Mouse (Mus musculus) MEL (cell line): ENCODE data around the gene Rgl3. TPM values are rescaled to one million over a fixed set of nuclear protein-coding genes. Genes with fewer than 3 reads are reported as not detected.

Source experiments
- DNase-seq: peaks from one replicate; pipeline ENCODE4 v3.0.0; 2011; ENCODE audit warnings: low read depth, low spot score
- H3K27ac ChIP-seq: 2 replicates; pipeline ENCODE4 v1.5.1; 2012; ENCODE audit warnings: low read depth, mild to moderate bottlenecking, control low read depth, low read length, moderate library complexity; ENCODE audit not compliant: control insufficient read depth
- H3K27me3 ChIP-seq, 2 experiments: fragments of 150-350 bp in 1 of 2; sonication (generic) in 1 of 2; 2 replicates each; pipeline ENCODE4 v1.6.1; 2012; ENCODE audit warnings: low read length in 2 of 2, mild to moderate bottlenecking in 2 of 2, improper control_type of control experiment in 1 of 2, moderate library complexity in 1 of 2; ENCODE audit not compliant: insufficient read depth in 2 of 2, control insufficient read depth in 1 of 2
- H3K36me3 ChIP-seq, 2 experiments: 2 replicates each; pipeline ENCODE4 v1.6.1; 2012 to 2014; ENCODE audit warnings: low read length in 2 of 2, improper control_type of control experiment in 1 of 2, inconsistent platforms in 1 of 2, mild to moderate bottlenecking in 1 of 2; ENCODE audit not compliant: insufficient read depth in 2 of 2, control insufficient read depth in 1 of 2
- H3K4me1 ChIP-seq, 2 experiments: fragments of 150-350 bp in 1 of 2; sonication (generic) in 1 of 2; 2 replicates each; pipeline ENCODE4 v1.6.1; 2012; ENCODE audit warnings: low read length in 2 of 2, improper control_type of control experiment in 1 of 2, mild to moderate bottlenecking in 1 of 2; ENCODE audit not compliant: insufficient read depth in 2 of 2, control insufficient read depth in 1 of 2
- H3K4me3 ChIP-seq, 2 experiments: fragments of 150-350 bp in 1 of 2; sonication (generic) in 1 of 2; 2 replicates each; pipeline ENCODE4 v1.5.1; 2012; ENCODE audit warnings: low read depth in 2 of 2, low read length in 2 of 2, mild to moderate bottlenecking in 2 of 2, moderate library complexity in 2 of 2, control low read depth in 1 of 2, improper control_type of control experiment in 1 of 2; ENCODE audit not compliant: control insufficient read depth in 1 of 2, insufficient read depth in 1 of 2
- H3K79me2 ChIP-seq: 2 replicates; pipeline ENCODE4 v1.6.1; 2012; ENCODE audit warnings: mild to moderate bottlenecking, low read length, moderate library complexity; ENCODE audit not compliant: control insufficient read depth, poor library complexity, insufficient read depth
- H3K9ac ChIP-seq: 2 replicates; pipeline ENCODE4 v1.6.1; 2012; ENCODE audit warnings: low read depth, mild to moderate bottlenecking, control low read depth, low read length, moderate library complexity; ENCODE audit not compliant: control insufficient read depth, poor library complexity, severe bottlenecking
- H3K9me3 ChIP-seq: fragments of 150-350 bp; sonication (generic); replicated peaks from 2 replicates; pipeline ENCODE4 v1.6.1; 2012; ENCODE audit warnings: mild to moderate bottlenecking, low read length, improper control_type of control experiment, moderate library complexity; ENCODE audit not compliant: insufficient read depth
- CHD1 ChIP-seq: IDR thresholded peaks from 2 replicates; pipeline ENCODE4 v1.6.1; 2012; ENCODE audit warnings: low read depth, mild to moderate bottlenecking, inconsistent platforms, low read length, improper control_type of control experiment
- E2F4 ChIP-seq: IDR thresholded peaks from 2 replicates; pipeline ENCODE4 v1.6.1; 2011; ENCODE audit warnings: low read depth, low read length, improper control_type of control experiment, borderline replicate concordance
- ETS1 ChIP-seq: IDR thresholded peaks from 2 replicates; pipeline ENCODE4 v1.6.1; 2012; ENCODE audit warnings: low read depth, mild to moderate bottlenecking, inconsistent platforms, low read length, improper control_type of control experiment, moderate library complexity
- GABPA ChIP-seq: IDR thresholded peaks from 2 replicates; pipeline ENCODE4 v1.6.1; 2012; ENCODE audit warnings: low read depth, mild to moderate bottlenecking, inconsistent platforms, low read length, improper control_type of control experiment, moderate library complexity
- GATA1 ChIP-seq: IDR thresholded peaks from 2 replicates; pipeline ENCODE4 v1.6.1; 2011; ENCODE audit warnings: low read depth, low read length, improper control_type of control experiment
- JUND ChIP-seq: IDR thresholded peaks from 2 replicates; pipeline ENCODE4 v1.6.1; 2011; ENCODE audit warnings: low read depth, mild to moderate bottlenecking, improper control_type of control experiment, low read length
- MAX ChIP-seq: IDR thresholded peaks from 2 replicates; pipeline ENCODE4 v1.6.1; 2011; ENCODE audit warnings: low read length, improper control_type of control experiment
- MAZ ChIP-seq: IDR thresholded peaks from 2 replicates; pipeline ENCODE4 v1.6.1; 2012; ENCODE audit warnings: low read depth, mild to moderate bottlenecking, inconsistent platforms, low read length, improper control_type of control experiment
- MEF2A ChIP-seq: IDR thresholded peaks from 2 replicates; pipeline ENCODE4 v1.6.1; 2014; ENCODE audit warnings: low read depth, mild to moderate bottlenecking, inconsistent platforms, low read length, improper control_type of control experiment; ENCODE audit not compliant: poor library complexity, insufficient replicate concordance, severe bottlenecking; ENCODE audit errors: extremely low read depth
- NELFE ChIP-seq: IDR thresholded peaks from 2 replicates; pipeline ENCODE4 v1.6.1; 2011; ENCODE audit warnings: low read depth, low read length, improper control_type of control experiment
- NRF1 ChIP-seq: IDR thresholded peaks from 2 replicates; pipeline ENCODE4 v1.6.1; 2014; ENCODE audit warnings: low read depth, mild to moderate bottlenecking, inconsistent platforms, low read length, improper control_type of control experiment, moderate library complexity; ENCODE audit not compliant: poor library complexity, insufficient read depth, severe bottlenecking
- POLR2A ChIP-seq, 2 experiments: IDR thresholded peaks; 2 replicates each; pipeline ENCODE4 v1.6.1; 2011 to 2012; ENCODE audit warnings: low read length in 2 of 2, mild to moderate bottlenecking in 2 of 2, control low read depth in 1 of 2, improper control_type of control experiment in 1 of 2, low read depth in 1 of 2, moderate library complexity in 1 of 2; ENCODE audit not compliant: control insufficient read depth in 1 of 2, insufficient read depth in 1 of 2, poor library complexity in 1 of 2
- POLR2AphosphoS2 ChIP-seq: IDR thresholded peaks from 2 replicates; pipeline ENCODE4 v1.6.1; 2011; ENCODE audit warnings: low read length, improper control_type of control experiment
- POLR2AphosphoS5 ChIP-seq: IDR thresholded peaks from 2 replicates; pipeline ENCODE4 v1.6.1; 2012; ENCODE audit warnings: low read depth, borderline replicate concordance, mild to moderate bottlenecking, inconsistent platforms, low read length, moderate library complexity, mixed read lengths
- RCOR1 ChIP-seq: IDR thresholded peaks from 2 replicates; pipeline ENCODE4 v1.6.1; 2012; ENCODE audit warnings: low read depth, mild to moderate bottlenecking, inconsistent platforms, low read length, improper control_type of control experiment
- SMC3 ChIP-seq: IDR thresholded peaks from 2 replicates; pipeline ENCODE4 v1.6.1; 2011; ENCODE audit warnings: low read depth, low read length, improper control_type of control experiment
- TAL1 ChIP-seq: IDR thresholded peaks from 2 replicates; pipeline ENCODE4 v1.6.1; 2012; ENCODE audit warnings: mild to moderate bottlenecking, inconsistent platforms, low read length, moderate library complexity, mixed read lengths
- TCF12 ChIP-seq: IDR thresholded peaks from 2 replicates; pipeline ENCODE4 v1.6.1; 2014; ENCODE audit warnings: low read depth, mild to moderate bottlenecking, inconsistent platforms, low read length, improper control_type of control experiment, moderate library complexity
- USF1 ChIP-seq: IDR thresholded peaks from 2 replicates; pipeline ENCODE4 v1.6.1; 2014; ENCODE audit warnings: low read depth, mild to moderate bottlenecking, inconsistent platforms, low read length, improper control_type of control experiment, moderate library complexity
- USF2 ChIP-seq, 2 experiments: IDR thresholded peaks; 2 replicates each; pipeline ENCODE4 v1.6.1; 2011 to 2012; ENCODE audit warnings: improper control_type of control experiment in 2 of 2, low read length in 2 of 2, borderline replicate concordance in 1 of 2, inconsistent platforms in 1 of 2, low read depth in 1 of 2, mild to moderate bottlenecking in 1 of 2; ENCODE audit not compliant: insufficient read depth in 1 of 2
- ZC3H11A ChIP-seq: IDR thresholded peaks from 2 replicates; pipeline ENCODE4 v1.6.1; 2012; ENCODE audit warnings: low read depth, mild to moderate bottlenecking, inconsistent platforms, low read length, improper control_type of control experiment
- ZNF384 ChIP-seq: IDR thresholded peaks from 2 replicates; pipeline ENCODE4 v1.6.1; 2012; ENCODE audit warnings: low read depth, mild to moderate bottlenecking, inconsistent platforms, low read length, improper control_type of control experiment
- polyA plus RNA-seq, 2 experiments: library from polyadenylated mRNA; stranded (reverse) in 1 of 2; unstranded in 1 of 2; fragments of >175 nt in 1 of 2; fragments of >200 nt in 1 of 2; gene quantifications; 2 replicates each; pipeline versions ENCODE4 v1.2.1 to v1.2.4; 2012; ENCODE audit warnings: low replicate concordance in 2 of 2, low read depth in 1 of 2; ENCODE audit not compliant: insufficient read length in 2 of 2, insufficient read depth in 1 of 2, missing spikeins in 1 of 2
- total RNA-seq: library from RNA; depleted of rRNA; stranded (reverse); fragments of 300-350 nt; gene quantifications from 2 replicates; pipeline ENCODE4 v1.2.3, GENCODE M21; 2012

Rgl3 gene
- total and polyA plus RNA-seq, 3 experiments, result not detected

GRCm38 (mm10) chr9:21961366-21961980 lies 27.8 kb downstream of the Rgl3 start:
- no peaks in the 10 kb centered on the region for H3K9me3 ChIP-seq
- H3K27ac ChIP-seq, result peak overlapping the region; percentile 91
- peaks cover 14 to 30% of the 10 kb centered on the region in 2 experiments for H3K36me3 ChIP-seq
- H3K4me1 ChIP-seq, result peaks cover 13 to 37% of the 10 kb centered on the region in 2 experiments
- H3K4me3 ChIP-seq, result peak overlapping the region; percentile 75 to 77
- peak; percentile 91 for DNase-seq
- H3K9ac ChIP-seq, result peak overlapping the region; percentile 77
- TF ChIP-seq RCOR1 (no peak), NRF1 (no peak), GATA1 (0 out of 2 replicates have a peak, but pooled peaks have one; percentile 26), MAZ (no peak), GABPA (no peak), TAL1 (no peak), ZC3H11A (no peak), POLR2AphosphoS5 (no peak)
- H3K79me2 ChIP-seq, result peaks cover 41% of the 10 kb centered on the region
- H3K27me3 ChIP-seq, result no peaks in the 10 kb centered on the region

DNA sequence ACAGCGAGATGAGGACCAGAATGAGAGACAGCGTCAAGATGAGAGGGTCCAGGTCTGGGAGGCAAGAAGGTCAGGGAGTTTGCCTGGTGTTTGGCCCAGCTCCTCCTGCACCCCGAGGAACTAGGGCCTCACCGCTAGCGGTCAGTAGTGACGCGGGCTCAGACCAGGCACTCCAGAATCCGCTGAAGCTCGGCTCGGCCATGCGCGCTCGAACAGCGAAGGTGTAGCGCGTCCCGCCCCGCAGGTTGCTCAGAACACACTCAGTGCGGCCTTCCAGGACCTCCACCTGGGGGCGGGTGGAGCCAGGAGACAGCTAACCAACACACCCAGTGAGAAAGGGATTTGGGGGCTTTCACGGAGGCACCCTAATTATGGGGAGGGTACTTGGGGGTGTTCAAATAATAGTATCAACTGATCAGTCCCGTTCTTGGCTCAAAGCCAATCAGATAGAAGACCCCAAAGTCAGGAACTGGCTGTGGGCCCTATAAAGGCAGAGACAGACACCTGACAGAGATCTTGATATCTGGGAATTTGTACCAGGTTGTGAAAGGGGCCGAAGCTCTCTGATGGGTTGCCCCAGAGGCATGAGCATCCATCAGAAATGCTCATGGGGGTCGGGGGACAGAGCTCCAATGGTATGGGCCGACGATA lies 28.6 kb downstream of the Rgl3 start:
- H3K36me3 ChIP-seq, result peaks cover 14 to 32% of the 10 kb centered on the region in 2 experiments
- no peaks in the 10 kb centered on the region for H3K27me3 ChIP-seq
- peak; percentile 59 for DNase-seq
- TF ChIP-seq GATA1, result peak; percentile 97
- no peak for TF ChIP-seq POLR2A (IDR thresholded peaks at IDR 0.05; ENCODE audit: control insufficient read depth in 1 of 2, insufficient read depth in 1 of 2, low read depth in 1 of 2, low read length in 2 of 2, poor library complexity in 1 of 2)
- TF ChIP-seq MAX, result no peak
- TF ChIP-seq ZNF384, result no peak
- peak overlapping the region; percentile 91 for H3K27ac ChIP-seq
- peaks cover 15 to 40% of the 10 kb centered on the region in 2 experiments for H3K4me1 ChIP-seq
- H3K4me3 ChIP-seq, result peak overlapping the region; percentile 75 to 77
- H3K9ac ChIP-seq, result peak overlapping the region; percentile 77
- peaks cover 41% of the 10 kb centered on the region for H3K79me2 ChIP-seq
- no peaks in the 10 kb centered on the region for H3K9me3 ChIP-seq

GRCm38 (mm10) chr9:21960135-21960534 lies 29.1 kb downstream of the Rgl3 start:
- Histone ChIP-seq H3K36me3 (peaks cover 14 to 32% of the 10 kb centered on the region in 2 experiments), H3K9ac (peak overlapping the region; percentile 77)
- TF ChIP-seq CHD1 (no peak), NRF1 (no peak), POLR2AphosphoS2 (no peak), USF2 (IDR thresholded peaks at IDR 0.05; ENCODE audit: borderline replicate concordance in 1 of 2, insufficient read depth in 1 of 2, low read depth in 1 of 2, low read length in 2 of 2) (no peak), USF1 (no peak), ETS1 (no peak), MEF2A (no peak), TCF12 (no peak), JUND (no peak), NELFE (no peak), POLR2A (IDR thresholded peaks at IDR 0.05; ENCODE audit: control insufficient read depth in 1 of 2, insufficient read depth in 1 of 2, low read depth in 1 of 2, low read length in 2 of 2, poor library complexity in 1 of 2) (no peak), E2F4 (no peak), SMC3 (no peak), ZNF384 (no peak)
- TF ChIP-seq, all 39 proteins: peak for 0

More at GRCm38 (mm10) chr9:21960135-21960534, 29.1 kb downstream of the Rgl3 start:
- no peaks in the 10 kb centered on the region for H3K27me3 ChIP-seq
- peaks cover 42% of the 10 kb centered on the region for H3K79me2 ChIP-seq
- H3K27ac ChIP-seq, result peak overlapping the region; percentile 91; the same call in 1 of the 2 replicates
- H3K4me3 ChIP-seq, result no peak overlapping the region; a peak in 1 of 4 replicates
- no peaks in the 10 kb centered on the region for H3K9me3 ChIP-seq
- DNase-seq, result no peak
- peaks cover 15 to 40% of the 10 kb centered on the region in 2 experiments for H3K4me1 ChIP-seq
